Mouse (Mus musculus) right cerebral cortex, postnatal 4 days (tissue): Measurements from ENCODE around the gene Kpna4.

Source experiments
- DNase-seq: peaks from one replicate; pipeline ENCODE4 v3.0.0-alpha.2; 2022

The Kpna4 gene

DNA sequence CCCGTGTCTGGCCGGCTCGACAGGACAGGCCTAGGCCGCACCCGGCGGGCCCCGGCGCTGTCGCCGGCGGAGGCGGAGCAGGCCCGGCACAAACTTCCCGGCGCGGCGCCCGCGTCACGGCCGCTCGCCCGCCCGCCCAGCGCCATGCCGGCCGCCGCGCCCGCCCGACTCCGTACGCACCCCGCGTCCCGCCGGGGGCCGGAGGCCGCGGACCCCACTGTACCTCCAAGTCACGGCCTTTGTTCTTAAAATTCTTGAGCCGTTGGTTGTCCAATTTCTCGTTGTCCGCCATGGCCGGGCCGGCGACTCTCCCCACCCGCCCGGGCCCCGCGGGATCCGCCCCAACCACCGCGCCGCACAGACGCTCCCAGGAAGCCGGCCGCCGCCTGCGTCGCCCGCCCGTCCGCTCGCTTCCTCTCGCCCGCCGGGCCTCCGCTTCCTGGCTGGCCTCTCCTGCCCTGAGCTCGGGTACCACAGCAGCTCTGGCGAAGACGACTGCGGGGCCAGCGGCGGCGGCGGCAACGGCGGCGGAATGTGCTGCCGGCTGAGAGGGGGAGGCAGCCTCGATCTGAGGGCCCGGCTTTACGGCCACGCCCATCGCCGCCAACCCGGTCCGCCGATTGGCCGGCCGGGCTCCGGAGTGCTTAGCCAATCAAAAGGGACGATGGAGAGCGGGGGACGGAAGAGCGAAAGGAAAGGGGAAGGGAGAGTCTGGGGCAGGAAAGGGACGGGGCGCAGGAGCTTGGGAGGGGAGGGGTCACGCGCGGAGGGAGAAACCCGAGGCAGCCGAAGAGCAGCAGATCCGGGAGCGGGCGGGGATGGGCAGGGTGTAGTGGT lies at the start of gene Kpna4:
Gene Kpna4 (minus strand): TSS at position 605 of the 837 bp plus-strand sequence.
- DNase-seq: peak; percentile 90

DNA sequence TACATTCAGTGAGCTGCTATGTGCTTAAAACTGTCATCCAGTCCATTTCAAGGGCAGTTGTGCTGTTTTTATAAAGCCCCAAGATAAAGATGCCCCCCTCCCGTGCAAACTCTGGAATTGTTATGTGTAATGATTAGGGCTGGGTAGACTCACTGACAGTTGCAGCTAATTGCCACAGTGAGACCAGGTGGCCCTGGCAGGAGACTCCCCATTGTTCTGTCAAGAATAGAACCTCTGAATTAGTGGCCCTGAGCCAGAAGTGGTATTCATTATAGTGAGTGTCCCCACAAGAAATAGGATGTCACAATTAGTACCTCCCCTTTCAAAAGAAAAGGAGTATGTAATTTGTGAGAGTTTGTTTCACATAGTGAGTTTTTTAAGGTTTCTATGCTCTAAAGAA lies 48.3 kb upstream of the Kpna4 start:
- DNase-seq: no peak

DNA sequence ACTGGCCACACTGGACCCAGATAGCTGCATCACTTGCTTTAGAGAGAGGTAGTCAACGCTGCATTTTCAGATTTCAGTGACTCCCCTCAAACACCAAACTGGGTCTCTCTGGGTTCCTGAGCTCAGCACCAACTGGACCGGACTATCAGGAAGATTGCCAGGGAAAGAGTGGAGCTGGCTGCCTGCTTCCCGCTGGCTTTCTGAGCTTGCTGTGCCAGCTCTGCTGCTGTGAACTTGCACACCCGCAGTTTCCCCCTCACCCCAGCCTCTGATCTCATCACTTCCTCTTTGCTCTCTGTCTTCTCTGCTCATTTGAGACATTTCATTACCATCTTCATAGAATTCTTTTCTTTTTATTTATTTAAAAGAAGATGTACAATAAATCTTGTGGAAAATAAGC lies 44.2 kb upstream of the Kpna4 start:
- DNase-seq: no peak

DNA sequence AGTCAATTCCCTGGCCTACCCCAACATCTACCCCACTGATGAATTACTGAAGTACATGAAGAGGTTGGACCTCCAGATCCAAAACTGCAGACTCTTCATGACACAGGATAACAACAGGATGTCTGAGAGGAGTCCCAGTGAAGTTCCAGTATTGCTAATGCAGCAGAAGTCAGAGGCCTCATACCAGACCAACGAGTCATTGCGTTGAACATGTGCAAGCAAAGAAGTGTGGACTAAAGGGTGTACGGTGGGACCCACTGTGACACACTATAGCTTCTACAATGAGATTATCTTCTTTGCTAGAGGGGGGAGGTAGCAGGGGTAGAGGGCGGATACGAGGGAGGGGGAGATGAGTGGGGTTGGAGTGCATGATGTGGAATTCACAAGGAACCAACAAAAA lies 42.9 kb upstream of the Kpna4 start:
- no peak for DNase-seq

DNA sequence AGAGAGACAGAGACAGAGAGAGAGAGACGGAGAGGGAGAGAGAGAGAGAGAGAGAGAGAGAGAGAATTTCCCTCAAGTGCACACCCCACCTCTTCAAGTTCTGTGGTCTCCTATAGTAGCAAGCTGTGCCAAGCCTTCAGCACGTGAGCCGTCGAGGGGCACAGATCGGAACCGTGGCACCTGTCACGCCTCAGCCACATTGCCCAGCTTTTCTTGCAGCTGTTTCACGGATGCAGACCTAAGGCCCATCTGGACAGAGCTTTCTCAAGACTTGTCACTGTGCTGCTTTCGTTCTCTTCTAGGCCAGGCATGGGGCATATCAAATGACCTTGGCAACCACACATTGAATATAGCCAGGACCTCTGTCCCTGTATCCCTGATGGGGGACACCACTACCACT lies 41.8 kb upstream of the Kpna4 start:
- no peak for DNase-seq

DNA sequence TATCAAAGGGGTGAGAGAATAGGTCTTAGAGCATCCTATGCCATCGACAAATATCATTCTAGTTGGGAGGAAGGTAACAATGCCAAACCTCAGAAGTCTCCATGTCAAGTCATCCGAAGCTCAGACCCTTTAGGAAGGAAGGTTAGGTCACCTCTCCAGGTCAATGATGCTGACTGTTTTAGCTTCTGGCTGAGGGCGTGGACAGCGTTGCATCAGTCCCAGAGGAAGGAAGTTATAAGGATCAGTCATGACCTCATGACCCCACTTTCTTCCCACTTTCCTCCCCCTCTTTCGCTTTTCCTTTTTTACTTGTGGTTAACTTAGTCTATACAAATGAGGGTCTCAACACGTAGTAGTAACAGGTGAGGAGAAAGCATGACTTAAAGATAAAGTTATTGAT lies 36.1 kb upstream of the Kpna4 start:
- DNase-seq: no peak

DNA sequence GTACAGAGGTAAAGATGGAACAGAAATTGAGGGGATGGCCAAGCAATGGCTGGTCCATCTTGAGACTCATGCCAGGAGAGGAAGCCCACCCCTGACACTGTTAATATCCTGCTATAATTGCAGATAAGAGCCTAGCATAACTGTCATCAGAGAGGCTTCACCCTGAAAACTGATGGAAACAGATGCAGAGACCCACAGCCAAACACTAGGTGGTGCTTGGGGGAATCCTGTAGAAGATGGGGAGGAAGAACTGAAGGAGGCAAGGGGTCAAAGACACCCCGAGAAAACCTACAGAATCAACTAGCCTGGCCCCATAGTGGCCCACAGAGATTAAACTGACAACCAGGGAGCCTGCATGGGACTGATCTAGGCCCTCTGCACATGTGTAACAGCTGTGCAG lies 33.5 kb upstream of the Kpna4 start:
- DNase-seq: no peak

DNA sequence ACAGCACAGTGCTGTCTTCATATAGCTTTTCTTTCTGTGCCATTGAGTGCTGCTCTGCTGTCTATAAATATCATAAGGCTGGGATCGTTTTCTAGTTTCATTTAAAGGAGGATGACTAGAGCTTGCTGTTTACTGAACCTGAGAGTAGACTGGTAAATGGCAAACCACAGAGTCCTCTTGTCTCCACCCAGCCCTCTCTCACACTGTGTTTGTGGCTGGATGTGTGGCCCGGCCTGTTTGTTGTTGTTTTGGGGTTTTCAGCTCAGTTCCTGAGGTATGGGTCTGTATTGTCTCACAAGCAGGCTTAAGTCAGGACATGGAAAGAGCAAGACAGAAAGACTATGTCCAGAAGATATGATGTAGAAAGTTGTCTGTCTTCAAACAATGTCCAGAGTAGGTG lies 32.6 kb upstream of the Kpna4 start:
- DNase-seq: no peak

DNA sequence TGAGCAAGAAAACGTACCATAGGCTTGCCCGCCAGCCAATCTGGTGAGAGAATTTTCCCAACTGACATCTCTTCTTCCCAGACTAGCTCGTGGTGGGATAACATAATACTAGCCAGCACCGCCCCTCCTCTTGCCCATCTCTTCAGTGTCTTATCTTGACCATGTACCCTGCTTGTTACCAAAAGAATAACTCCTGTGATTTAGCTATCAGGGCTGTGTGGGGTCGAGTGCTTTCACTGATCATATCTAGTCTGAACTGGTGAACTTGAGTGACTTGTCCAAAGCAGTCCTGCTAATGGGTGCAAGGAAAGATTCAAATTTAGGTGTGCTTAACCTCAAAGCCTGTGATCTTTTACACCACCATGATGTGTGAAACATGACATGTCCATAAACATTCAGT lies 31.0 kb upstream of the Kpna4 start:
- DNase-seq: no peak

DNA sequence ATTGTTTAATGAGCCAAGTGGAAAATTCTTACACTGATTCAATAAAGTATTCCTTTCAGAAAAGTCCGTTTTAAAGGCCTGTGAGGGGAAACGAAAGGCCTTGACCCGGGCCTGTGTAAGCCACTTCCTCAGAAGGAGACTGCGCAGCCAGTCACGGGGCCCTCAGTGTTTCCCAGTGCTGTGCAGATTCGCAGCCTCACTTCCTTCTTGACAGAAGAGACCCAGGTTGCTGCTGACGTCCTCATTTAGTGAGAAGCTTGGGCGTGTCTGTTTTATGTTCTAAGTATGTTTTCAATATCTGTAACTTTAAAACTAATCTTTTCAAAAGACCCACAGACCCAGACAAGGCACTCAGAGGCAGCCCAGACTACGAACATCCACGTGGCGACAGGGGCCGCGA lies 29.6 kb upstream of the Kpna4 start:
- no peak for DNase-seq

DNA sequence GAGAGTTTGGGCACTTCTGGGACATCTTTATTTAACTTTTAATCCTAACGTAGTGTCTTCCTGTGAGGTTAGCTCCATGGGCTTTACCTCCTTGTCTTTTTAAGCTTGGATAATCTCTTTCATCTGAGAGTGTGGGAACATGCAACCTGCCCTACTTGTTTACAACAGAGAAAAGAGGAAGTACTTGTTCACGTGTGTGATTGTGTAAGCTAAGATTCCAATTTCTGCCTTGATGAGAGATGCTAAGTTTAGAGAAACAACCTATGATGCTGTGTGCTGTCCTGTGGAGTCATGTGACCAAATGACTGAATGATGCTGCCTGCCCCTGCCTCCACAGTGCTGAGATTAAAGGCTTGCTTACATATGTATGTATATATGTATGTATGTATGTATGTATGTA lies 27.8 kb upstream of the Kpna4 start:
- no peak for DNase-seq

DNA sequence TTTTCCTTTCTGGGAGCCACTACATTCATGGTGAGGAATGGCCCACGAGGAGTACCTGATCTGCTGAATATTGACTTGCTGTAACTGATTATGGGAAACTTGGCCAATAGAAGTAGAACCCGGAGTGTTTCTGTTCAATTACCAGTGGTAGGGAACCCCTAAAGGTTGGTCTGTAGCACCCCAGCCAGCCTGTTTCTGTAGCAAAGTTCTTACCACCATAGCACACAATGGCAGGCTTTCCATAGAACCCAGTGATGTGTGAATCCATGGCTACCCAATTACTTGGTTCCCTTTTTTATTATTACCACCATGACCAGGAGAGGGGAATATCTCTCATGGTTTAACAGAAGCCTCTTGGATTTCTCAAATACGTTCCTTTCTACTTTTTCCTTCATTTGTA lies 24.0 kb upstream of the Kpna4 start:
- no peak for DNase-seq

DNA sequence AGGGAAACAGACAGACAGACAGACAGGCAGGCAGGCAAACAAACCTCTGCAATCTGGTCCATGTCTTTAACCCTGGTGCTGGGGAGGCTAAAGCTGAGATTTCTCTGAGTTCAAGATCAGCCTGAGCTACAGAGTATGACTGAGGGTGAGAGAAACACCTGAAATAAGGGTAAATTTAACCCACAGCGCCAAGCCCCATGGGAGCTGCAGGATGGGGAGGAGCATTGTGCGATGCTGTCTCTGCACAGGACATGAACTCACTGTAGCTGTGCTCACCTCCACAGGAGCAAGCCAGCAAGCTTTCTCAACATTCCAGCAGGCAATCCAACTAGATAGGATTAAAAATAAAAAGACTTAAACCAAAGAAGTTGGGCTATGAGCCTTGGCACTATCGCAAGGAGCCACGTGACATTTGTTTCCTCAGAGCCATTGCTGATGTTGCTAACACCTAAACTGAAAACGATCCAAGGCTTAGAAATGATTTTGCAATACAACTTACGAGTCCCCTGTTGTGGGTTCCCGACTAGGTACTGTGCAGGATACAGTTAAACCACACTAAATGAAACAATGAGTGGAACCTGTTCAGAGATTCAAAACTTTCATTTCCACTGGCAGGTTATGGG lies 15.6 kb upstream of the Kpna4 start:
- no peak for DNase-seq

DNA sequence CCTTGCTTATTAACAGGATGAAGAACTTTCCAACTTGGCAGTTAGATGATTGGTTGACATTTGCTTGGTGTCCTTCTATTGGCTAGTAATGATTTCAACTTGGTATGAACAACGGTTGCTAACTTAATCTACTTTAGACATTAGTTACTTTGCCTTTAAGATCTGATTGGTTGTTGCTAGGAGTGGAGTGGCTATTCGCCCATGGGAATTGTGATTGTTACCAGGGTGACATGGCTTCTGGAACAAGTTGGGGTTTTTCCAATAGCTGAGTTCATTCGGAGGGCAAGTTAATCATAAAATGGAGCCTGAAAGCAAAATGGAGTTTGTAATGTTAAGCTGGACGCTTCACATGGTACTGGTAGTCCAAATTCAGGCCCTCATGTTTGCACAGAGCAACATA lies 13.9 kb upstream of the Kpna4 start:
- no peak for DNase-seq

DNA sequence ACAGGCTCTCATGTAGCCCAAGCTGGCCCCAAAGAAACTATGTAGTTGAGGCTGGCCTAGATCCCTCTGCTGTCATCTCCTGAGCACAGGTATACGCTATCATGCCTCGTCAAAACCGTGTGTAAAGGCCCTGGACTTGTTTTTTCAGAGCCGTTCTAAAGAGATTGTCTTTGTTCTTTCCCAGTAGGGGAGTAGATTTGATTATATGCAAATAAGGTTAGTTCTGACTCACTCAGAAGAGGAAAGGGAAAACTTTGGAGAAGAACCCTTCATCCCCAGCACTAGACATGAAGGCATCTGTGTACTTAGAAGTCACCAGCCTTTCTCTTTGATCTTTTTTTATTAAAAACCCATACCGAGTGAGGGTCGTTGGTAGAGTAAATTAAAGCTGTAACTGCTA lies 9.1 kb upstream of the Kpna4 start:
- DNase-seq: no peak

DNA sequence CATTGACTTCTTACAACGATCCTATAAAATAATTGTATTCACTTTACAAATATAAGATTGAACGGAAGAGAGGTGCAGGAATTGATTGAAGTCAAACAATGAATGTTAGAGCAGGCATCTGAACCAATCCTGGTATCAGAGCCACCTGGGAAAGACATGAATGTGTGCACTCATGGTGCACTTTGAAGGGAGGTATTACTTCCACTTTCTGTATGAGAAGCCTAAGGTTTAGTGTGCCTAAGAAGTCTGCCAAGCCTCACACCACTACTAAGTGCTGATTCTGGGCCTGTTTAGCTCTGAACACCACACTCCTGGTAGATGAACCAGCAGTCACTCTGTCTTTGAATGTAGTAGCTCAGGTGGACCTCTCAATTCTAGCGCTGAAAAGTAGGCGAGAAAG lies 4.1 kb upstream of the Kpna4 start:
- no peak for DNase-seq

DNA sequence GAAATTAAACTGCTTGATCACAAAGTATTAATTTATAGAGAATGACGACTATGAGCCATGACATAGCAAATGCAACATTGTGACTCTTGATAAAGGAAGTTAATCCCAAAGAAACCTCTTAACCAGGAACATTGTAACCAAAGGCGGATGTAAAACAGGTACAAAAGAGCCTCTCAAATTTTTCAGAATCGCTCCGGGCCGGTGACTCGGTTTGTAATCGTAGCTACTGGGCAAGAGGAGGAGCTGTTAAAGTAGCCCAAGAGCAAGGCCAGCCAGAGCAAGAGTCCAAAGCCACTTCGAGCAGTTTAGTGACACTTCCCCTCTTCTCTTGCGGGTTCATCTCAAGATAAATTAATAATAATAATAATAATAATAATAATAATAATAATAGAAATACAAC lies 780 bp upstream of the Kpna4 start:
- no peak for DNase-seq

DNA sequence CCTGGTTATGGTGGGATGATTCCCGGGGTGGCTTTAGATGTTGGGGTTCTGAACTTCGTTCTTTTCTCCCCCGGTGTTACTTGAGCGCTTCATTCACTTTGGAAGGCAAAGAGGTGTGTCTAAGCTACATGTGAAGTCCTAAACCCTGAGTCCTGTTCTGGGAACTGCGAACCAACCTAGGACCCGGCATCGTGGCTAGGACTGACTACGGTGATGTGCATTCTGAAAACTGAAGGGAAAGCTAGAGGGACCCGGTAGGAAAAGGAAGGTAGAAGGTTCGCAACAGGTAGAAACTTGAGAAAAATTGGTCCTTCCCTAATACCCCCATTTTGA lies 399 bp upstream of the Kpna4 start:
- DNase-seq: no peak

DNA sequence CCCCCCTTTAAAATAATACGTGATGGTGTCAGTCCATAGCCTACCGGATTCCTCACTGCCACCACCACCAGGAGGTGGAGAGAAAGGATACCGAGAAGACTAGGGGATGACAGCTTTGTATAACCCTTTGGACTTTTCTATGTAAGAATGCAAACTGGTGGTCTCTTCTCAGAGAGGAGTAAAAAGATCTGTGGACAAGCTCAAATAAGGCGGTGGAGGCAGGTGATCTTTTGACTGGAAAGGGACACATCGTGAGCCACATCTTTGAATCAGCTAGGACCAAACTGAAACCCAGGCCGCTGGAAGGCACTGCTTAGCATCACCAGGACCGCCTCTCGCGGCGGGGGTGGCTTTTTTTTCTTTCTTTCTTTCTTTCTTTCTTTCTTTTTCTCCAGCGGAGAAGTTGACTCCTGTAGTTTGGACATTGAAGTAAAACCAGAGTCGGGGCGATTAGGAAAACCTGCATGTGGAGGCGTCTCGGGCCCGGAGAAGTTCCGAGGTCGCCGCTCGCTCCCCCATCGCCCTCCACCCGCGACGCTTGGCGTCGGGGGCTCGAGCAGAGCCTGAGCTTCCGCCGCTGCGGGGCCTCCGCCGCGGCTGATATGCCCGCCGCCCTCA lies 913 bp downstream of the Kpna4 start:
- DNase-seq: peak; percentile 25

DNA sequence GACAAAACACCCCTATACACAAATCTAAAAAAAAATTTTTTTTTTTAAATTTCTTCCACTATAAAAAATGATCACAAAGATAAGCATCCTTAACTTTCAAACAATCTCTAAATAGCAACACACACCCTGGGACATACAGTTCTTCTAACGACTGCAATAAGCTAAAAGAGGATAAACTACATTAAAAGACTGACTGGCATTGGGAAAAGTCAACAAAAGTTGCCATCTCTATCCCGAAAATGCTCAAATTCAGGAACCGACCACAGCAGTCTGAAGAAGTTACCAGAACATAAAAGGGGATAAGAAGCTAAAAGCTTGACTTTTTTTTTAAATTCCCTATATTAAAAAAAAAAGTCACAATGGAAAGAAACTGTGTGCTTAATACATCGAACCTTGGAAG lies 1.5 kb downstream of the Kpna4 start:
- DNase-seq: no peak

DNA sequence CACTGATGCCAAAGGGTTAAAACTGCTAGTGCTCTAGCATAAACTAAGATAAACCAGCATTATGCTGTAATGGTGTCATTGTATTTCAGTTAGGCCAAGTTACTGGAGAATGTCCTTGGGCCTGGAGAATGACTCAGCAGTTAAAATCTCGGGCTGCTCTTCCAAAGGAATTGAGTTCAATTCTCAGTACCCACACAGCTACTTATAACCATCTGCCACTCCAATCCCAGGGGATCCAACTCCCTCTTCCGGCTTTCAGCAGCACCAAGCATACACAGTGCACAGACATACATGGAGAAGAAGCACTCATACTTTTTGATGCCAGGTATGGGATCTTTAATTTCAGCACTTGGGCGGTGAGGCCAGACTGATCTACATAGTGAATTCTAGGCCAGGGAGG lies 8.1 kb downstream of the Kpna4 start:
- no peak for DNase-seq

DNA sequence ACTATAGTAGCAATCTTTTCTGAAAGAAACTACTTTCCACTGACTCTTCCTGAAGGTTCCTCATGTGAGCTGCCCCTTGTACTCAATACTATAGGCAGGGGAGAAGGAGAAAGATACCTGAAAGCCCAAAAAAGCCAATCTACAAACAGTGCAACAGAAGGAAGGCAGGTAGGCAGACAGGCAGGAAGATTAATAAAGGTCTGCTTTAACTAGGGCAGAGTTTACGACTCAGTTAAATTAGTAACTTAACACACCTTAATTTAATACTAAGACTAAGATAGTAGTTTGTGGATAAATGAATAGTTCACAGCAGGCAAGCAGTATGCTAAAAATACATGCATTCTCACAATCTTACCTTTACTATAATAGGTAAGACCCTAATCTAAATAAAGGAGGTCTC lies 12.2 kb downstream of the Kpna4 start:
- no peak for DNase-seq

DNA sequence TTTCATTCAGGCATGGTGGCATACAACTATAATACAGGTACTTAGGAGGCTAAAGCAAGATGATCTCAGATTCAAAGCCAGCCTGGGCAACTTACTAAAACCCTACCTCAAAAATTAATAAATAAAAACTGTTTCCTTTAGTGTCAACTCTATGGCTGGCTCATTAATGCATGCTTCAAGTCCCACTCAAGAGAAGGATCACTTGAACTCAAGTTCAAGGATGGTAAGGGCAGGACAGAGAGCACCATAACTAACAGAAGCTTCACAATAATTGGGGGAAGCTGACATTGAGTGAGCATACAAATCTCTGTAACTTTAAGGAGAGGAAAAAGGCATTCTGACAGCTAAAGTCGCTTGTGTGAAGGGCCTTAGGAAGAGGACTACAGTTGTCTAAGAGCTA lies 13.0 kb downstream of the Kpna4 start:
- no peak for DNase-seq

DNA sequence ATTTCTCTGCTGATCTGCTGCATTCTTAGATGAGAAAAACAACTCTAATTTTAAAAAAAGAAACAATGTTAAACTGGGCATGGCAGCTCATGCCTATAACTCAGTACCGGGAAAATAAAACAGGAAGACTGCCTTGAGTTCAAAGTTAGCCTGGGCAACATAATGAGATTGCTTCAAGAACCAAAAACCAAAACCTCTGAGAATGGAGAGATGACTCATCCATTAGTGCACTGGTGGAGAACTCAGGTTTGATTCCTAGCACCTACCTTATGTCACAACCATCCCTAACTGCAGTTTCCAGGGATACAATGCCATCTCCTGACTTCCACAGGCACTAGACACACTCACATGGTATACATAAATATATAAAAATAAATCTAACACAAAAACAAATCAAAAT lies 17.8 kb downstream of the Kpna4 start:
- DNase-seq: no peak

DNA sequence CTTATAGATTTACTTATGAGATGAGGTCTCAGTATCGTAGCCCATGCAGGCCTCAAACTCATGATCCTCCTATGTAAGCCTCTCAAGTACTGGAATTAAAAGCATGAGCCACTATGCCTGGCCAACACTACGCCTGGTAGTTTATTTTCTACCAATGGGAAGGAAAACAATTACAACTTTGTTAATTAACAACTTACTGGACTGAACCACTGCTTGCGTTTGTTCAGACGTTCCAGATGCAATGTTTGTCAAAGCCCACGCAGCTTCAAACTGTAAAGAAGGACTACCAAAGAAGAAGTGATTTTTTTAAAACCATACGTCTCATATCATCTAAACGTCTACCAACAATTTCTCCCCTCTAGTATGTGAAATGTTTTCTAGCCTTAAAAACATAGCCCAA lies 32.5 kb downstream of the Kpna4 start:
- no peak for DNase-seq
